Mouse (Mus musculus) neural tube, embryonic 14.5 days (tissue): ENCODE measurements around the gene Dnajc27. TPM values are rescaled to one million over a fixed set of nuclear protein-coding genes. Genes with fewer than 3 reads are reported as not detected.

Source experiments
- ATAC-seq: fragments of 200-750 bp; cut with Nextera tagmentation; 2 replicates; pipeline ENCODE4 v1.8.0; 2017; ENCODE audit warnings: low read depth, mild to moderate bottlenecking, moderate TSS enrichment, moderate library complexity
- H3K27ac ChIP-seq: fragments of 300-500 bp; sonication (generic); 2 replicates; pipeline ENCODE4 v1.5.1; 2014; ENCODE audit warnings: low read depth, mild to moderate bottlenecking, control low read depth, low read length, moderate library complexity, mixed read lengths
- H3K27me3 ChIP-seq: fragments of 300-500 bp; sonication (generic); 2 replicates; pipeline ENCODE4 v1.6.1; 2014; ENCODE audit warnings: low read length; ENCODE audit not compliant: control insufficient read depth, insufficient read depth
- H3K36me3 ChIP-seq: fragments of 300-500 bp; sonication (generic); 2 replicates; pipeline ENCODE4 v1.6.1; 2014; ENCODE audit warnings: low read length, mixed read lengths; ENCODE audit not compliant: control insufficient read depth, insufficient read depth
- H3K4me1 ChIP-seq: fragments of 300-500 bp; sonication (generic); 2 replicates; pipeline ENCODE4 v1.6.1; 2014; ENCODE audit warnings: low read length; ENCODE audit not compliant: control insufficient read depth, insufficient read depth
- H3K4me2 ChIP-seq: fragments of 300-500 bp; sonication (generic); 2 replicates; pipeline ENCODE4 v1.6.1; 2014; ENCODE audit warnings: mild to moderate bottlenecking, low read depth, low read length, control low read depth
- H3K4me3 ChIP-seq: fragments of 300-500 bp; sonication (generic); 2 replicates; pipeline ENCODE4 v1.5.1; 2014; ENCODE audit warnings: low read depth, low read length, control low read depth, mixed read lengths
- H3K9ac ChIP-seq: fragments of 300-500 bp; sonication (generic); replicated peaks from 2 replicates; pipeline ENCODE4 v1.6.1; 2014; ENCODE audit warnings: low read depth, mild to moderate bottlenecking, control low read depth, low read length, mixed read lengths
- H3K9me3 ChIP-seq: fragments of 300-500 bp; sonication (generic); 2 replicates; pipeline ENCODE4 v1.6.1; 2016; ENCODE audit warnings: low read length; ENCODE audit not compliant: control insufficient read depth
- WGBS: fragments of 180-500 bp; shearing (Covaris S2); extraction: QIAGEN DNeasy Blood & Tissue Kit; methylation state at CpG from one replicate; pipeline ENCODE4 v1.1.7; 2014; 5-methylcytosine and 5-hydroxymethylcytosine counted together
- polyA plus RNA-seq: library from polyadenylated mRNA; unstranded; fragments of >200 nt; fragmentation: Nextera tagmentation; extraction: Ambion mirVana; gene quantifications from 2 replicates; pipeline ENCODE4 v1.2.1, GENCODE M21; 2014

The Dnajc27 gene
- polyA plus RNA-seq, 1 experiment from 2014 or later = 25.6 TPM

DNA sequence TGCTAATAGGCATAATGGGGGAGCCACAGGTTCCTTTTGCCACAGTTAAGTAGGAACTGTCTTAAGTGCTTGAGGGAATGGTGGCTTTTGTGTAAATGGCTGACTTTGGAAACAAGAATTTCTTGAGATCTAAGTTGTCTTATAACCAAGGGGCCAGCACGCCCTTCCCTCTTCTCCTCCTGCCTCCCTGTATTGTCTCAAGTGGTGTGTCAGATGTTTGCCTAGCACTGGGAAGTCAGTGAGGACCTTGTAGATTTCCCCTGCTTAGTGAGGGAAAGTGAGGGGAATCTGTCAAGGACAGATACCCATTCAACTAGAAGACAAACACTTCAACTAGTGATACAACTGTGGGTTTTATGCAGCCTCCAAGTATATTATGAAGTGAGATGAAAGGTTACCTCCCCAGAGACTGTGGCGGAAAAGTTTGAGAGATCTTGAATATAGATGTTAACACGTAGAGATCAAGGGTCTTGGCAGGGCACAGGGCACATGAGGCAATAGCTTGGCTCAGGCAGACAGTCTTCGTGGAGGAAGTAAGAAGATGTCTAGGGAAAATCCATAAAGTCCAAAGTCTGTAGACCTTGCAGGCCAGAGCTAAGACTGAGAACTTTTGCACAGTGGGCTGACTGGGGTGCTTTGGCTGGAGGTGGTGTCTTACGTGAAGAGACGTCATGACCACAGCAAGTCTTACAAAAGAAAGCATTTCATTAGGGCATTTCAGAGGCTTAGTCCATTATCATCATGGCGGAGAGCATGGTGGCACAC is 76.7 kb downstream of the Dnajc27 start:
- Histone ChIP-seq H3K36me3 (no peaks in the 10 kb centered on the region), H3K9me3 (no peaks in the 10 kb centered on the region), H3K9ac (no peak overlapping the region), H3K27ac (no peak overlapping the region), H3K4me2 (no peak overlapping the region), H3K4me3 (no peak overlapping the region), H3K27me3 (no peaks in the 10 kb centered on the region), H3K4me1 (no peaks in the 10 kb centered on the region)
- ATAC-seq = no peak
- WGBS = 90% methylated on average over 7 of the region's 7 CpGs

Other genes starting within 250 kb of the Dnajc27 start
- 4.5 and 4.8 TPM in 2 replicates for gene Pomc, start 127.6 kb upstream of the Dnajc27 start, polyA plus RNA-seq
- gene Efr3b, start 43.7 kb upstream of the Dnajc27 start, polyA plus RNA-seq = 33.1 and 39.8 TPM in 2 replicates
- 9.7 and 11.3 TPM in 2 replicates for gene Adcy3, start 50.5 kb downstream of the Dnajc27 start, polyA plus RNA-seq
- 6.4 and 7.6 TPM in 2 replicates for gene Ptrhd1, start 151.4 kb downstream of the Dnajc27 start, polyA plus RNA-seq
- gene Cenpo, start 151.7 kb downstream of the Dnajc27 start, polyA plus RNA-seq = 7.5 and 8.6 TPM in 2 replicates